Mouse (Mus musculus): ENCODE results near the gene Bcl7c. TPM values are rescaled to one million over a fixed set of nuclear protein-coding genes. Genes with fewer than 3 reads are reported as not detected.

Bcl7c gene
- 34.1 TPM in 2 replicates for polyA plus RNA-seq (2015; fragmentation: Nextera tagmentation; extraction: Ambion mirVana)

DNA sequence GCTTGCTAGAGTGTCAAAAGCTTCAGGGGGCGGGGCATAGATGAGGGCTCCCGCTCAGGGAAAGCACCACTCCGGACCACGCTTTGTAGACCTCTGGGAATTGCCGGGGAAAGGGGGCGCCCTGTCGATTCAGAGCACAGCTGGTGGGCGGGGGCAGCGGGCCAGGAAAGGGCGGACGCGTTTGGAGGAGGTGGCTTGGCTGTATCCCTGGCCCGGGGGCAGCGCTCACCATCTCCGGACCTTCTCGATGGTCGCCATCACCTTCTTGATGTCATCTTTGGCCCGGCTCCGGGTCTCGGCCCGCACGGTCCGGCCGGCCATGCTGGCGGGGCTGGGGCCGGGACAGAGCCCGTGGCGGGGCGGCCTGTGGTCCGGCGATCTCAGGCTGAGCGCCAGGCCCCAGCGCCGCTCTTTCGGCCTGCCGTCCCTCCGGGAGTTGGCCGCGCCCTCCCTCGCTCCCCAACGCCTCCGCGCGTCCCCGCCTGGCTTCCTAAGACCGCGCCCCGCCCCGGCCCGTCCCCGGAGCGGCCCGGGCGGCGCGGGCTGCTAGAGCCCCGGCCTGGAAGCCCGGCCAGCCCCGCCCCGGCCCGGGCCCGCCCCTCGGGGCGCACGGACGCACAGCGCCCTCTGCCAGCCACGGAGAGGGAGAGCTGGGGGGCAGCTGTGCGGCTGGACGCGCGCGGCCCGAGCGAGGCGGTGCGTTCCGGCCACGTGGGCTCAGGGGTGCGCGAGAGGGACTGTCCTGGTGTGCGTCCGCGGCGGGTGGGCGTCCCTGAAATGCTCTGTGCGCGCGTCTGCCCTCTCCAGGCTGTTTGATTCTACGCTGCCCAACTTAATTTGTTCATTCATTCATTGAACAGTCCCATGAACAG, at the start of gene Bcl7c:
Gene Bcl7c (minus strand): TSS at position 727 of the 872 bp plus-strand sequence.
- peaks cover 21% of the 10 kb centered on the region; the same call in 1 of the 2 replicates for H3K36me3 ChIP-seq (ENCODE audit: insufficient read depth, low read length)
- H3K4me2 ChIP-seq (replicated peaks; ENCODE audit: low read depth, low read length), result peak within 1 kb of the TSS; percentile 69
- TF ChIP-seq EP300 (IDR thresholded peaks at IDR 0.05) (no peak), CTCF (IDR thresholded peaks at IDR 0.05) (peak; percentile 75)
- peak; percentile 98 for DNase-seq (ENCODE audit: low spot score)
- WGBS, result under 1% methylated on average over 44 of the region's 90 CpGs
- peak; percentile 88 for ATAC-seq
- H3K4me3 ChIP-seq (ENCODE audit: low read depth, low read length), result peak within 1 kb of the TSS; percentile 82
- peak within 1 kb of the TSS; percentile 97 for H3K27ac ChIP-seq (ENCODE audit: low read length)
- no peaks in the 10 kb centered on the region for H3K9me3 ChIP-seq (ENCODE audit: low read length)
- peaks cover 8% of the 10 kb centered on the region; the same call in 1 of the 2 replicates for H3K4me1 ChIP-seq (ENCODE audit: insufficient read depth, low read depth, low read length)
- no peaks in the 10 kb centered on the region for H3K27me3 ChIP-seq (replicated peaks; ENCODE audit: insufficient read depth, low read length)
- peak within 1 kb of the TSS; percentile 82 for H3K9ac ChIP-seq (replicated peaks; ENCODE audit: low read depth)

DNA sequence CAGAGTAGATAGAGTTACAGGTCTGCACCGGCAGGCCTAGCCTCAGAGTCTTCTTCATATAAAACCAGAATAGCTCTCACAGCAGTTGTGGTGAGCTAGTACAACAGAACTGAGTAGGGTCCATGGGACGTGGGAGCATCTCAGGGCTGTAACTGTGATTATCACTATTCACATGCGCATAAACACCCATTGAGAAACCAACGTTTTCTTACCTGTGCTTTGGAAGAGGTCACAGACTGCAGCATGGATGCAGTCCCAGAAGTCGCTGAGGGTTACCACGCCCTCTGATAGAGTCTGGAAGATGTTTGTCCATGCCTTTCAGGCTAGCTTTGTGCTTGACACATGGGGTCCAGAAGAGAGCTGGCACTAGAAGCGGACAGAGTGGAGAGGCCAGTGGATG, 45.0 kb upstream of the Bcl7c start:
- Histone ChIP-seq H3K4me2 (replicated peaks; ENCODE audit: low read depth, low read length) (no peak overlapping the region), H3K4me1 (ENCODE audit: insufficient read depth, low read depth, low read length) (no peaks in the 10 kb centered on the region), H3K27ac (ENCODE audit: low read length) (no peak overlapping the region), H3K27me3 (replicated peaks; ENCODE audit: insufficient read depth, low read length) (no peaks in the 10 kb centered on the region), H3K9ac (replicated peaks; ENCODE audit: low read depth) (no peak overlapping the region), H3K36me3 (ENCODE audit: insufficient read depth, low read length) (no peaks in the 10 kb centered on the region; the same call in 1 of the 2 replicates), H3K9me3 (ENCODE audit: low read length) (no peaks in the 10 kb centered on the region), H3K4me3 (ENCODE audit: low read depth, low read length) (no peak overlapping the region)
- 81% methylated on average over 7 of the region's 7 CpGs for WGBS
- DNase-seq (ENCODE audit: low spot score) (no peak), ATAC-seq (no peak)
- TF ChIP-seq CTCF (IDR thresholded peaks at IDR 0.05) (no peak), EP300 (IDR thresholded peaks at IDR 0.05) (no peak)

DNA sequence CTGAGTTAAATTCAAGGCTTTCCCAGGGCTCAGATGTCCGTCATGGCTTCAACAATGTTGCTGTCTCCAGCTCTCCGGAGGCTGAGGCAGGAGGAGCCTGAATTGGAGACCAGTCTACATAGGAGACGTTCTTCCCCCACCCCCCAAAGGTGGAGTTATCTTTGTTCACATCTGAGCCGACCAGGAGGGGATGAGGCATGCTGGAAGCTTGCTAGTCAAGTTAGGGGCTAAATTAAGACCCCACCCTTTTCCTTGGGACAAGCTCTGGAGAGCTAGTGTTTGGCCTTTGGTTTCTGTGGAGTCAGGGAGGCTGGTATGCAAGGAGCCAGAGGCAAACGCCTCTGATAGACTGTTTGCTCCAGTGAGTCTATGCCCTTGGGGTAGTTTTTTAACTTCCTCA, 44.4 kb upstream of the Bcl7c start:
- H3K36me3 ChIP-seq (ENCODE audit: insufficient read depth, low read length), result no peaks in the 10 kb centered on the region; the same call in 1 of the 2 replicates
- no peak overlapping the region for H3K4me3 ChIP-seq (ENCODE audit: low read depth, low read length)
- no peaks in the 10 kb centered on the region for H3K4me1 ChIP-seq (ENCODE audit: insufficient read depth, low read depth, low read length)
- ATAC-seq (no peak), DNase-seq (ENCODE audit: low spot score) (no peak)
- no peak overlapping the region for H3K4me2 ChIP-seq (replicated peaks; ENCODE audit: low read depth, low read length)
- H3K9ac ChIP-seq (replicated peaks; ENCODE audit: low read depth), result no peak overlapping the region
- no peak for TF ChIP-seq EP300 (IDR thresholded peaks at IDR 0.05)
- no peak for TF ChIP-seq CTCF (IDR thresholded peaks at IDR 0.05)
- H3K27me3 ChIP-seq (replicated peaks; ENCODE audit: insufficient read depth, low read length), result no peaks in the 10 kb centered on the region
- 53% methylated on average over 5 of the region's 5 CpGs for WGBS
- no peaks in the 10 kb centered on the region for H3K9me3 ChIP-seq (ENCODE audit: low read length)
- H3K27ac ChIP-seq (ENCODE audit: low read length), result no peak overlapping the region

DNA sequence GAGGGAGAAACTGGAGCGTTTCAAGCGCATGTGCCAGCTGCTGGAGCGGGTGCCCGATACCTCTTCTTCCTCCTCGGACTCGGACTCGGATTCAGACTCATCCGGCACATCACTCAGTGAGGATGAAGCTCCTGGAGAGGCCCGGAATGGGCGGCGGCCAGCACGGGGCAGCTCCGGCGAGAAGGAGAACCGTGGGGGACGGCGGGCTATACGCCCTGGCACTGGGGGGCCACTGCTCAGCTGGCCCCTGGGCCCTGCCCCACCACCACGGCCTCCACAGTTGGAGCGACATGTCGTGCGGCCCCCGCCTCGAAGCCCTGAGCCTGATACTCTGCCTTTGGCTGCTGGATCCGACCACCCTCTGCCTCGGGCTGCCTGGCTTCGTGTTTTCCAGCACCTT, 43.3 kb upstream of the Bcl7c start:
- ATAC-seq (no peak), DNase-seq (ENCODE audit: low spot score) (no peak)
- H3K4me2 ChIP-seq (replicated peaks; ENCODE audit: low read depth, low read length), result no peak overlapping the region
- no peak overlapping the region for H3K9ac ChIP-seq (replicated peaks; ENCODE audit: low read depth)
- no peak overlapping the region for H3K4me3 ChIP-seq (ENCODE audit: low read depth, low read length)
- no peaks in the 10 kb centered on the region; the same call in 1 of the 2 replicates for H3K36me3 ChIP-seq (ENCODE audit: insufficient read depth, low read length)
- no peak overlapping the region for H3K27ac ChIP-seq (ENCODE audit: low read length)
- TF ChIP-seq EP300 (IDR thresholded peaks at IDR 0.05) (no peak), CTCF (IDR thresholded peaks at IDR 0.05) (no peak)
- no peaks in the 10 kb centered on the region for H3K27me3 ChIP-seq (replicated peaks; ENCODE audit: insufficient read depth, low read length)
- H3K4me1 ChIP-seq (ENCODE audit: insufficient read depth, low read depth, low read length), result no peaks in the 10 kb centered on the region
- WGBS, result 92% methylated on average over 27 of the region's 27 CpGs
- H3K9me3 ChIP-seq (ENCODE audit: low read length), result no peaks in the 10 kb centered on the region

DNA sequence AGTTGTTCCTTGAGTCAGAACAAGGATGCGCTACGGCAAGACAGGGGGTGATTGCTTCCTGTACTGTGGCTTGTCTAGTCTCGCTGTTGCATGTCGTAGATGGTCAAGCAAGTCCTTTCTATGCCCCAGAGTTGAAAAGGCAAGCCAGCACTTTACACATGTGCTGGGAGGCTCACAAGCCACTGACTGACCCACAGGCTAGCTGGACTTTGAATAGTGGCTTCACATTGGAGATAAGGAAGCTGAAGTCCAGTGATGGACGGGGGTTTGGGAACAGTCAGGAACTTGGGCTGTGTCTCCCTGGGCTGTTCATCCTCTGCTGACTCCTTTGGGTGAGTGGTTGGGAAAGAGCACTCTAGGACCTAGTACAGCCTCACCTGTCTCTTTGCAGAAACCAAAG, 42.9 kb upstream of the Bcl7c start:
- H3K4me1 ChIP-seq (ENCODE audit: insufficient read depth, low read depth, low read length), result no peaks in the 10 kb centered on the region
- H3K4me2 ChIP-seq (replicated peaks; ENCODE audit: low read depth, low read length), result no peak overlapping the region
- TF ChIP-seq EP300 (IDR thresholded peaks at IDR 0.05) (no peak), CTCF (IDR thresholded peaks at IDR 0.05) (no peak)
- no peaks in the 10 kb centered on the region; the same call in 1 of the 2 replicates for H3K36me3 ChIP-seq (ENCODE audit: insufficient read depth, low read length)
- 94% methylated on average over 5 of the region's 5 CpGs for WGBS
- ATAC-seq (no peak), DNase-seq (ENCODE audit: low spot score) (no peak)
- H3K4me3 ChIP-seq (ENCODE audit: low read depth, low read length), result no peak overlapping the region
- no peak overlapping the region for H3K27ac ChIP-seq (ENCODE audit: low read length)
- H3K27me3 ChIP-seq (replicated peaks; ENCODE audit: insufficient read depth, low read length), result no peaks in the 10 kb centered on the region
- H3K9ac ChIP-seq (replicated peaks; ENCODE audit: low read depth), result no peak overlapping the region
- H3K9me3 ChIP-seq (ENCODE audit: low read length), result no peaks in the 10 kb centered on the region

DNA sequence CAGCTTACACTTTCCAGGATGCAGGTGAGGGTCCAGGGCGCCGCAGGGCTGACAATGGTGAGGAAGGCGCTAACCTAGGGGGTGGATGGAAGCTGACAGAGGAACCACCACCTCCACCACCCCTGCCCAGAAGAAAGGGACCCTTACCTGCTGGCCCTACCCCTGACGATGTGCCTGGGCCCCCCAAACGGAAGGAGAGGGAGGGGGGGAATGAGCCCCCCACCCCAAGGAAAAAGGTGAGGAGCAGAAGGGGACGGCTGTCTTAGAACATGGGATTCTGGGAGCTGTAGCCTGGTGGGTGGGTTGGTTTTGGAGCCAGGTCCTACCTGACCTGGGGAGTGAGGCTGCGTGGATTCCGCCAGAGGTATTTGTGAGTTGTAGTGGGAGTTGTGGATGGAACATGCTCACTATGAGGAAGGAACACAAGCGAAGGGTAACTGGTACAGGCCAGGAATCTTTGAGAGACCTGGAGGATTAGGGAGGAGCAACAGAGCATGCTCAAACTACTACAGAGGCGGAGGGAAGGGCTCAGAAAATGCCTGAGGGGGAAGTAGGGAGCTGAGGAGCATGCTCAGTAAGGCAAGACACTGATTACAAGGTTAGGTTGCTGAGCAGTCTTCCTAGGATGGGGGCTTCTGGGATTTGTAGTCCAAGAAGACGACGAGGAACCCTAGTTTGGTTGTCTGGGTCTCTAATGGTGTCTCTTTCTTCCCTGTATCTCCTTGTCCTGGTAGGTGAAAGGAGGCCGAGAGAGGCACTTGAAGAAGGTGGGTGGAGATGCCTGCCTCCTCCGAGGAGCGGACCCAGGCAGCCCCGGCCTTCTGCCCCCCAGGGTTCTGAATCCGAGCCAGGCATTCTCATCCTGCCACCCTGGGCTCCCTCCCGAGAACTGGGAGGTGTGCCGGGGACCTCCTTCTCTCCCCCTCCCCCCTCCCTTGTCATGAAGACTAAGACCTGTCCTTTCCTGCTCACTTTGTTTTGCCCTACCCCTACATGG, 41.7 kb upstream of the Bcl7c start:
- no peak overlapping the region for H3K4me3 ChIP-seq (ENCODE audit: low read depth, low read length)
- H3K9ac ChIP-seq (replicated peaks; ENCODE audit: low read depth), result no peak overlapping the region
- ATAC-seq (no peak), DNase-seq (ENCODE audit: low spot score) (peak; percentile 84)
- H3K4me2 ChIP-seq (replicated peaks; ENCODE audit: low read depth, low read length), result no peak overlapping the region
- H3K27me3 ChIP-seq (replicated peaks; ENCODE audit: insufficient read depth, low read length), result no peaks in the 10 kb centered on the region
- H3K36me3 ChIP-seq (ENCODE audit: insufficient read depth, low read length), result no peaks in the 10 kb centered on the region; the same call in 1 of the 2 replicates
- no peak overlapping the region for H3K27ac ChIP-seq (ENCODE audit: low read length)
- no peaks in the 10 kb centered on the region for H3K9me3 ChIP-seq (ENCODE audit: low read length)
- TF ChIP-seq EP300 (IDR thresholded peaks at IDR 0.05), result no peak
- no peak for TF ChIP-seq CTCF (IDR thresholded peaks at IDR 0.05)
- H3K4me1 ChIP-seq (ENCODE audit: insufficient read depth, low read depth, low read length), result no peaks in the 10 kb centered on the region
- 81% methylated on average over 17 of the region's 19 CpGs for WGBS
